Mouse (Mus musculus) frontal cortex, adult (tissue): ENCODE data around the gene Vmn2r35.
"Not testable (repeated sequence)": the region's sequence is repeated elsewhere in the genome, so short reads cannot be mapped to it uniquely, and the experiment has no call there.

ENCODE experiments used
- ATAC-seq: cut with Nextera tagmentation; 2 replicates; pipeline ENCODE4 v1.9.2; 2017; ENCODE audit warnings: mild to moderate bottlenecking, moderate library complexity, mixed read lengths; ENCODE audit not compliant: low TSS enrichment

Vmn2r35 gene

GRCm38 (mm10) chr7:7819767-7820166 is at the start of gene Vmn2r35:
TSS of gene Vmn2r35 (minus strand) at chr7:7819867.
- not testable (repeated sequence) for ATAC-seq

DNA sequence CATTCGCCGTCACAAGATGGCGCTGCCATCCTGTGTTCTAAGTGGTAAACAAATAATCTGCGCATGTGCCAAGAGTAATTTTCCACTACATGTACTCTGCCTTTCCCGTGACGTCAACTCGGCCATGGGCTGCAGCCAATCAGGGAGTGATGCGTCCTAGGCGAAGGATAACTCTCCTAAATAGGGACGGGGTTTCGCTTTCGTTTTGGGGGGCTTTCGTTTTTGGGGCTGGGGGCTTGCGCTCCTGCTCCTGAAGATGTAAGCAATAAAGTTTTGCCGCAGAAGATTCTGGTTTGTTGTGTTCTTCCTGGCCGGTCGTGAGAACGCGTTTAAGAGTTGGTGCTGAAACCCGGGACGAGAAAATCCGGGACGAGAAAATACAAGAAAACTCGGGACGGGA is 25.5 kb downstream of the Vmn2r35 start:
- not testable (repeated sequence) for ATAC-seq
